Mouse (Mus musculus) limb, embryonic 10.5 days (tissue): ENCODE data around the gene Tk1. TPM values are rescaled to one million over a fixed set of nuclear protein-coding genes. Genes with fewer than 3 reads are reported as not detected.

Experiments used
- polyA plus RNA-seq: library from polyadenylated mRNA; unstranded; fragments of >200 nt; fragmentation: Nextera tagmentation; extraction: Ambion mirVana; gene quantifications from 2 replicates; pipeline ENCODE4 v1.2.1, GENCODE M21; 2016

The Tk1 gene
- polyA plus RNA-seq, 1 experiment from 2014 or later = 170 TPM

Other genes starting within 250 kb of the Tk1 start
- 11.4 and 14.1 TPM in 2 replicates for gene Tnrc6c, start 171.8 kb downstream of the Tk1 start, polyA plus RNA-seq
- gene Tmc8, start 44.0 kb downstream of the Tk1 start, polyA plus RNA-seq = 1.4 and 1.5 TPM in 2 replicates
- 25.1 and 28.2 TPM in 2 replicates for gene Tmc6, start 43.9 kb downstream of the Tk1 start, polyA plus RNA-seq
- 1.6 and 2.3 TPM in 2 replicates for gene 6030468B19Rik, start 28.4 kb downstream of the Tk1 start, polyA plus RNA-seq
- gene Gm20708, start 16.4 kb downstream of the Tk1 start, polyA plus RNA-seq = 0.23 and 0.58 TPM in 2 replicates
- gene Syngr2, start 16.4 kb downstream of the Tk1 start, polyA plus RNA-seq = 24.4 and 31.3 TPM in 2 replicates
- gene Afmid, start 168 bp downstream of the Tk1 start, polyA plus RNA-seq = 2.4 and 3.3 TPM in 2 replicates
- gene Birc5, start 23.2 kb upstream of the Tk1 start, polyA plus RNA-seq = 395 and 434 TPM in 2 replicates
- not detected in 2 replicates for gene Tmem235, start 34.7 kb upstream of the Tk1 start, polyA plus RNA-seq
- gene Tha1, start 47.4 kb upstream of the Tk1 start, polyA plus RNA-seq = 2.4 and 3.3 TPM in 2 replicates
- 11.2 and 13.2 TPM in 2 replicates for gene Socs3, start 144.0 kb upstream of the Tk1 start, polyA plus RNA-seq
- gene Pgs1, start 160.2 kb upstream of the Tk1 start, polyA plus RNA-seq = 47.1 and 47.4 TPM in 2 replicates